Mouse (Mus musculus): ENCODE results near the gene Gm45208. TPM values are rescaled to one million over a fixed set of nuclear protein-coding genes. Genes with fewer than 3 reads are reported as not detected.

Gm45208 gene
- total RNA-seq, 2 experiments from 2014 or later = not detected

DNA sequence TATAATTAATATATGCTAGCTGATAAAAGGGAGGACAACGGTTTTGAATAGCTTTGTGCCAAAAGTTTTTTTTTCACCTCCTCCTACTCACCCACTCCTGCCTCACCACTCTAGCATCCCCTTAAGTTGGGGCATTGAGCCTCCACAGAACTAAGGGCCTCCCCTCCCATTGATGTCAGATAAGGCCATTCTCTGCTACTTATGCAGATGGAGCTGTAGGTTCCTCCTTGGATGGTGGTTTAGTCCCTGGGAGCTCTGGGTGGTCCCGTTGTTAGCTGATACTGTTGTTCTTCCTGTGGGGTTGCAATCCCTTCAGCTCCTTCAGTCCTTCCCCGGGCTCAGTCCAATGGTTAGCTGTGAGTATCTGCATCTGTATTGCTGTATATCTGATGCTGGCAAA is 57.2 kb downstream of the Gm45208 start:
- intact Hi-C loops (cut with DNase I) = loop anchor here (5.0 kb wide), 1 partner anchor 357 kb away; no protein-coding TSS in a partner anchor
- no peak overlapping the region for H3K4me3 ChIP-seq
- DNase-seq (ENCODE audit: extremely low spot score in 1 of 2, low spot score in 2 of 2) = no peak
- no peak for TF ChIP-seq CTCF (IDR thresholded peaks at IDR 0.05)
- no peak overlapping the region for H3K27ac ChIP-seq

Other genes with a start within 250 kb of the Gm45208 start
- not detected for gene Foxp3, start 148.6 kb upstream of the Gm45208 start, total RNA-seq (2021)
- 10 to 100 TPM; 21.9 to 26.8 TPM for gene Ppp1r3f, start 148.0 kb upstream of the Gm45208 start, total RNA-seq (2021)
- gene Ccdc22, start 116.7 kb upstream of the Gm45208 start, total RNA-seq (2021) = 10 to 100 TPM; 30.1 to 31.5 TPM
- gene Cacna1f, start 115.2 kb upstream of the Gm45208 start, total RNA-seq (2021) = under 1 TPM; 0.19 to 0.27 TPM
- gene Syp, start 83.8 kb upstream of the Gm45208 start, total RNA-seq (2021) = 1,000 to 10,000 TPM; 1,746 to 1,868 TPM
- 1 to 10 TPM; 1.1 to 2.4 TPM for gene Prickle3, start 65.0 kb upstream of the Gm45208 start, total RNA-seq (2021)
- 1 to 10 TPM; 6.5 to 8.8 TPM for gene Plp2, start 50.9 kb upstream of the Gm45208 start, total RNA-seq (2021)
- under 1 TPM; 0.16 to 0.43 TPM for gene Magix, start 41.0 kb upstream of the Gm45208 start, total RNA-seq (2021)
- gene Gpkow, start 25.1 kb upstream of the Gm45208 start, total RNA-seq (2021) = 10 to 100 TPM; 32.9 to 34.5 TPM
- 10 to 100 TPM; 61.0 to 68.9 TPM for gene Wdr45, start 7.9 kb upstream of the Gm45208 start, total RNA-seq (2021)
- 10 to 100 TPM; 88.9 to 92.7 TPM for gene Praf2, start 6.2 kb downstream of the Gm45208 start, total RNA-seq (2021)
- 10 to 100 TPM; 26.3 TPM for gene Ccdc120, start 28.7 kb downstream of the Gm45208 start, total RNA-seq (2021)
- 10 to 100 TPM; 30.9 to 35.1 TPM for gene Tfe3, start 40.3 kb downstream of the Gm45208 start, total RNA-seq (2021)
- 100 to 1,000 TPM; 109 to 113 TPM for gene Gripap1, start 67.5 kb downstream of the Gm45208 start, total RNA-seq (2021)
- gene Kcnd1, start 100.0 kb downstream of the Gm45208 start, total RNA-seq (2021) = 1 to 10 TPM; 7.7 to 9.3 TPM
- gene Otud5, start 119.1 kb downstream of the Gm45208 start, total RNA-seq (2021) = 10 to 100 TPM; 76.4 to 84.1 TPM
- gene Pim2, start 156.0 kb downstream of the Gm45208 start, total RNA-seq (2021) = 10 to 100 TPM; 53.6 to 56.3 TPM
- 10 to 100 TPM; 31.9 to 39.6 TPM for gene Slc35a2, start 161.8 kb downstream of the Gm45208 start, total RNA-seq (2021)
- 10 to 100 TPM; 80.5 to 83.6 TPM for gene Pqbp1, start 177.0 kb downstream of the Gm45208 start, total RNA-seq (2021)
- 10 to 100 TPM; 19.3 to 27.4 TPM for gene Timm17b, start 177.1 kb downstream of the Gm45208 start, total RNA-seq (2021)
- not detected for gene Gm10491, start 185.6 kb downstream of the Gm45208 start, total RNA-seq (2021)
- gene Gm10490, start 187.3 kb downstream of the Gm45208 start, total RNA-seq (2021) = not detected
- 100 to 1,000 TPM; 463 to 503 TPM for gene Pcsk1n, start 197.6 kb downstream of the Gm45208 start, total RNA-seq (2021)
- not detected for gene Eras, start 206.4 kb downstream of the Gm45208 start, total RNA-seq (2021)
- 10 to 100 TPM; 50.3 to 52.7 TPM for gene Hdac6, start 225.6 kb downstream of the Gm45208 start, total RNA-seq (2021)